Mouse (Mus musculus): ENCODE results near the gene Dscam. TPM values are rescaled to one million over a fixed set of nuclear protein-coding genes. Genes with fewer than 3 reads are reported as not detected.

The Dscam gene
- polyA plus RNA-seq, 1 experiment from 2014 or later: 0.15 TPM

DNA sequence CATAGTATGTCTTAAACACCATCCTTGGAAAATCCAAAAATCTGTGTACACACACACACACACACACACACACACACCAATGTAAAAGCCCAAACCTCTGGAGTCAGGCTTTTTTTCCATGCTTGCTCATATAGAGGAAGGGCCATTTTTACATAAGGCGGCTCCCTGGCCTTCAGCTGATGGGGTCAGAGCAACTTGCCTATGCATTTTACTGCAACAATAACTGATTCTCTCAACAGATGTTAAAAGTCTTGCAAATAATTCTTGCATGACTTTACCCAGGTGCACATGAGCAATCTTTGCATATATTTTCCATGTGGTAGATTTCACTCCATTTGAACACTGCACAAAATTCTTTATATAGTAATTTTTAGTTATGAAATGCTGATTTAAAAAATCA, 2.5 kb downstream of the Dscam start:
- no peak for ATAC-seq

DNA sequence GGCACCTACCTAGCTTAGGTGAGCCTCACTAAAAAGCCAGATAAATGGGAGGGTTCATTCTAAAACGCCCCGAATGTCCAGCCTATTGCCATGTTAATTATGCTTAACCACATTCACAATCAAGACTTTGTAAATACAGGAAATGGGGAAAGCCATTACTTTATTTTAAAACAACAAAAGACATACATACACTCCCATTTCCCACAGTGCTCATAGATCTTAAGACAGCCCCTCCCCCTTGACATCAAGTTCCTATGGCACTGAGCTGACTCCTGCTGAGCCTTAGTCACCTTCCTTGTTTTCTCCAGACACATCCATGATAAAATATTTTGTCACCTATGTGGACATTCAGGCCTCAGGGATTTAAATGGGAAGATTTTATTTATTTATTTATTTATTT, 4.4 kb downstream of the Dscam start:
- 47% methylated on average over 2 of the region's 2 CpGs for WGBS
- peak overlapping the region; percentile 32; the same call in 1 of the 2 replicates for H3K4me3 ChIP-seq (replicated peaks)
- H3K9me3 ChIP-seq: no peaks in the 10 kb centered on the region
- peaks cover 33% of the 10 kb centered on the region for H3K27me3 ChIP-seq (replicated peaks)
- H3K4me2 ChIP-seq (replicated peaks): peak overlapping the region; percentile 83
- no peak overlapping the region for H3K9ac ChIP-seq
- H3K4me1 ChIP-seq (replicated peaks): 0 out of 2 replicates have a peak, but pooled peaks cover 5% of the 10 kb centered on the region
- 0 out of 2 replicates have a peak, but pooled peaks have one; percentile 26 for ATAC-seq
- H3K27ac ChIP-seq: no peak overlapping the region
- no peaks in the 10 kb centered on the region for H3K36me3 ChIP-seq

More for the DNA sequence above, 2.5 kb downstream of the Dscam start:
- Histone ChIP-seq H3K4me2 (replicated peaks) (no peak overlapping the region), H3K27me3 (replicated peaks) (peaks cover 48% of the 10 kb centered on the region), H3K36me3 (no peaks in the 10 kb centered on the region), H3K4me1 (replicated peaks) (0 out of 2 replicates have a peak, but pooled peaks cover 5% of the 10 kb centered on the region), H3K27ac (no peak overlapping the region), H3K4me3 (replicated peaks) (no peak overlapping the region), H3K9me3 (no peaks in the 10 kb centered on the region), H3K9ac (no peak overlapping the region)
- 93% methylated on average over 1 of the region's 1 CpGs for WGBS

DNA sequence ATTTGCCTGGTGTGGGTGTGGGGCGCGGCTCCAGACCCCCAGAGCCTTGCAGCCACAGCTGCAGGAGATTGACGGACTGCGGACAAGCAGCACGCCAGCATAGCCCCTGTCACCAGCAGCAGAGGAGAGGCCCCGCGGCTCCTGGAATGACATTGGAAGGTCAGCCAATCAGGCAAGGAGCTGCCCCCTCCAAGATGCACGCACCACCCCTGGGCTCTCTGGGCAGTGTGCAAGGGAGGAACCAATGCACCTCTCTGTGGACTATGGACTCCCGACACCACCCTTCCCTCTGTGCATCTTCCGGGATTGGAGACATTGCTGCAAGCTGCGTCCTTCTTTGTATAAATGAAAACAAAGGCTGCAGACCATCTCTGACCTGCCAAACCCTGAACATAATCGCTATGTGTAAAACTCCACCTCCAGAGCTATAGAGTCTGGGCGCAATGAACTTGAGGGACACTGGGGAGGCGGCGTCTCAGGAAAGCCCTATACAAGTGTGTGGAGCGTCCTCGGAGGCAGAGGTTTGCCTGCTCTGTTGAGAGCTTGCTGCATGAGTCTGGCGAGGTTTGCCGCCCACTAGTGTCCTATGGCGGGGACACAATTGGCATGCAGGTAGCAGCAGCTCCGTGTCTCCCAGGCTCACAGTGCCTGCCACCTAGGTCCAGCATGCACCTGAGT, 5.0 kb downstream of the Dscam start:
- H3K9ac ChIP-seq: peak overlapping the region; percentile 20
- peaks cover 27% of the 10 kb centered on the region for H3K27me3 ChIP-seq (replicated peaks)
- no peaks in the 10 kb centered on the region for H3K36me3 ChIP-seq
- 0 out of 2 replicates have a peak, but pooled peaks cover 5% of the 10 kb centered on the region for H3K4me1 ChIP-seq (replicated peaks)
- ATAC-seq: peak; percentile 97
- peak overlapping the region; percentile 83 for H3K4me2 ChIP-seq (replicated peaks)
- 1% methylated on average over 21 of the region's 21 CpGs for WGBS
- peak overlapping the region; percentile 44 for H3K27ac ChIP-seq
- H3K9me3 ChIP-seq: no peaks in the 10 kb centered on the region
- H3K4me3 ChIP-seq (replicated peaks): peak overlapping the region; percentile 32

DNA sequence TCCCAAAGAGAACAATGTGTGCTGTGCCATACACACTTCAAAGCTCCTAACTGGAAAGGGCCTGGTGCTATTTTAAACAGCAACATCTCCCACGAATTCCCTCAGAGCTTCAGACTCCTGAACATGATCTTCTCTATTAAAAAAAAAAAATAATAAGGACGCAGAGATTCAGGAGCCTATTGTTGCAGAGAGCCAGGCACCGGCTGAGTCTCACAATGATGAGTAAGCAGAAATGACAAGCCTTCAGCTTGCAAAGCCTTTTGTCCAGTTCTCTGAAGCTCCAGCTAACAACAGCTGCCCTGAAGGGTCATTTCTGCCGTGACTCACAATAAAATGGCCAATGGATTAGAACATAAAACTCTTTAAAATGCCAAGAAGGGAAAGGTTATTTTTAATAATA, 12.3 kb downstream of the Dscam start:
- no peaks in the 10 kb centered on the region for H3K36me3 ChIP-seq
- no peaks in the 10 kb centered on the region for H3K4me1 ChIP-seq (replicated peaks)
- H3K4me2 ChIP-seq (replicated peaks): no peak overlapping the region
- no peak overlapping the region for H3K9ac ChIP-seq
- no peak overlapping the region for H3K4me3 ChIP-seq (replicated peaks)
- no peak for ATAC-seq
- H3K27me3 ChIP-seq (replicated peaks): no peaks in the 10 kb centered on the region
- 70% methylated on average over 4 of the region's 4 CpGs for WGBS
- no peak overlapping the region for H3K27ac ChIP-seq
- H3K9me3 ChIP-seq: no peaks in the 10 kb centered on the region

DNA sequence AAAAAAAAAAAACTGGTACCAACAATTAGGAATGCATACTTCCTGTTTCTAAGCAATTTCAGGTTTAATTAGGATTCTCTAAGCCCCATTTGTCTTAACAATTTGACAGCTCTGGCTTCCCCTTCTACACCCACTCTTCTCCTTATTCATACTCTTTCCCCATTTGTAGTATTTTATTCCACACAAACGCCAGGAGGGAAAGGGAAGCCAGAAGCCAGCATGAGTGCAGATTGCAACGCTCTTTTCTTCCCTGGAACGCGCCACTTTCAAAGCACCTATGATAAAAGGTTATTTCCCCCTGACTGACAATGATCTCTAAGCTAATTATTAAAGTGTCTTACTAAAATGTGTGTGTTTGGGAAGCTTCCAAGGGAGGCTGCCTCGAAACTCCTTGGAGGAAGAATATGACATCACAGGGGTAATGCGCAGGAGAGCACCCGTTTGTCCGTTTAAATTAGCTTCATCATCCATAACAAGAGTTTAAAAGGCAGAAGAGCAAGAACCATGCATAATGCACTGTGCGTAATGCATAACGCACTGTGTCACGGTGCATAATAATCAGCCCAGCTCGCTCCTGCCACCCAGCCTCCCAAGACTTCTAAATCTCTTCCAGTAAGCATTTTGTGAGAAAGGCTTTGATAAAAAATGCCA, 25.9 kb downstream of the Dscam start:
- Histone ChIP-seq H3K9ac (no peak overlapping the region), H3K27ac (no peak overlapping the region), H3K4me3 (replicated peaks) (no peak overlapping the region), H3K9me3 (no peaks in the 10 kb centered on the region), H3K36me3 (no peaks in the 10 kb centered on the region), H3K27me3 (replicated peaks) (no peaks in the 10 kb centered on the region), H3K4me2 (replicated peaks) (no peak overlapping the region), H3K4me1 (replicated peaks) (no peaks in the 10 kb centered on the region)
- WGBS: 67% methylated on average over 12 of the region's 12 CpGs
- no peak for ATAC-seq

DNA sequence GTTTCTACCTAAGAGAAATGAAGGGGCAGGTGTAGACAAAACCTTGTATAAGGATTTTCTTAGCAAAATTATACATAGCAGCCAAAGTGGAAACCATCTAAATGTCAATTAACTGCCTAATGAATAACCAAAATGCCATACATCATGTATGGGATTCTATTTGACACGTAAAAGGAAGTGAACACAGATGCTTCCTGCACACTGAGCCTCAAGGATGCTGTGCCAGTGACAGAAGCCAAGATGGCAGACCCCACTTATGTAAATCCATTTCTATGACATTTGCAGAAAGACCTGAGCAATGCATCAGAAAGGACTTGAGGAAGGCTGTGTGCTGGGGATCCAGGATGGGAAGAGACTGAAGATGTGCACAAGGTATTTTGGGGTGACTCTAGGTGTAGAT, 28.6 kb downstream of the Dscam start:
- Histone ChIP-seq H3K9me3 (no peaks in the 10 kb centered on the region), H3K4me2 (replicated peaks) (no peak overlapping the region)

DNA sequence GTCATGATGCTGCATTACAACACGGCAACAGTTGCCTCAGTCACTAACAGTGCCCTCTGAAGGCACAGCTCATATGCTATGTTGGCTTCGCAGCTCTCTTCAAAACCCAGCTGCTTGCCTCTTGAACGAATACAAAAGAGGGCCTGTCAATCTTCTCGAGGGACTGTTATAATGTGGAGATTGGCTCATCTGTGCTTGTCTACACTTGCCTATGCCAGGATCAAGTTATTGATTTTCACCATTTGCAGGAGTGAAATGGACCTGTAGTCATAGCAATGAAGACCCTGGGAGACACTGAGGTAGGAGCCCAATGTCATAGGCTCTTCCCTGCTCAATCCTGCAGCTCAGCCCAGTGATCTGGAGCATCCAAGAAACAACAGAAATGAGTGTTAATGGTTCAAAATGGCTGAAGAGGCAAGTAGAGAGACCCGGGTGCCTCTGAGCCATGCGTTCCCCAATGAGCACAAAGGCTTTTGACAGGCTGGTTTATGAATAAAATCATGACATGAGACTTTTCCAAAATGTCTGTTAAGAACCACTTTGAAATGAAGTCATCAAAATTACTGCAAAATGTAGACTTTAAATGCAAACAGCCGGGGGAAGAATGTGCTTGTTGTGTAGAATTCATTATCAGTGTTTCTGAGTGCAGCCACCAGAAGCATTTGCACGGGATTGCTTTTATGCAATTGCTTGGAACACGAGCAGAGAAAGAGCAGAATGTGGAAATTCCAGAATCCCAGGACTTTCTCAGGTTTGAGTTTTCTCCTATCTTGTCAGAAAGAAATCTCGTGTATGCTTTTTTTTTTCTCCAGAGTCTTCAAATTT, 35.3 kb downstream of the Dscam start:
- ATAC-seq: no peak
- Histone ChIP-seq H3K4me3 (replicated peaks) (no peak overlapping the region), H3K9ac (no peak overlapping the region), H3K4me1 (replicated peaks) (no peaks in the 10 kb centered on the region), H3K27ac (no peak overlapping the region), H3K36me3 (no peaks in the 10 kb centered on the region), H3K4me2 (replicated peaks) (no peak overlapping the region), H3K9me3 (no peaks in the 10 kb centered on the region), H3K27me3 (replicated peaks) (no peaks in the 10 kb centered on the region)
- 79% methylated on average over 10 of the region's 10 CpGs for WGBS

More for the DNA sequence above, 28.6 kb downstream of the Dscam start:
- Histone ChIP-seq H3K27ac (no peak overlapping the region), H3K4me1 (replicated peaks) (no peaks in the 10 kb centered on the region), H3K9ac (no peak overlapping the region), H3K36me3 (no peaks in the 10 kb centered on the region), H3K27me3 (replicated peaks) (no peaks in the 10 kb centered on the region), H3K4me3 (replicated peaks) (no peak overlapping the region)
- no peak for ATAC-seq
- 84% methylated on average over 1 of the region's 1 CpGs for WGBS

DNA sequence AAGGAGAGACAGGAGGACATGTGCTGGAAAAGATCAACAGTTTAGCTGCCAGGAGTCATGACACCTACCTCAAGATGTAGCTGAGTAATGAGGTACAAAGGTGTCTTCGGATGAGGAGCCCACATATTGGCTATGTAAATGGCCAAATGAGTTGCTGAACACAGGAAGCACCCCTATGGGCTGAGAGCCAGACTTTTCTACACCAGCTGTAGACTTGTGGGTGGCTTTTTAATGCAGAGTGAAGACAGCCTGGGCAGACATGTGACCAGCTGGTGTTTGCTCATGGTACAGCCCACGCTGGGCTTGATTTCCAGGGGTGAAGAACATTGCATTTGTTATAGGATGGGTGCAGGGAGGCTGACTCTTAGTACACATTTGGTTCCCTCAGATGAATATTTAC, 43.3 kb downstream of the Dscam start:
- no peaks in the 10 kb centered on the region for H3K36me3 ChIP-seq
- no peaks in the 10 kb centered on the region for H3K27me3 ChIP-seq (replicated peaks)
- no peaks in the 10 kb centered on the region for H3K9me3 ChIP-seq
- H3K27ac ChIP-seq: no peak overlapping the region
- H3K4me1 ChIP-seq (replicated peaks): no peaks in the 10 kb centered on the region
- no peak overlapping the region for H3K4me3 ChIP-seq (replicated peaks)
- ATAC-seq: no peak
- no peak overlapping the region for H3K4me2 ChIP-seq (replicated peaks)
- WGBS: 61% methylated on average over 2 of the region's 2 CpGs
- H3K9ac ChIP-seq: no peak overlapping the region

DNA sequence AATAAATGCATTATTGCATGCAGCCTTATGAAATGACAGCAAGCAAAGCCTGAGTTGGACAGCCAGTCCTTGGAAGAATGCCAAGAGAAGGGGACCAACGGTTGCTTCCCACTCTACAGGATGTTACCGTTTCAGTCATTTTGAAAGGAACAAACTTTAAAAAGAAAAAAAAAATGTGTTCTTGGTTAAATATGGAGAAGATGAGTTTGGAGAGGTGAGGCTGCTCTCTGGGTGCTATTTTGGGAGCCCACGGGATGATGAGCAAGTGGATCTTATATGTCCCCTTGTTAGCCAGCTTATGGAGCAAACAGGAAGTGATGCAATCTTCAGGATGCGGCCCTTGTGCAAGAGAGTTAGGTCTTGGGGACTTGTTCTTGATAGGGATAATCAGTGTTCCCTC, 60.5 kb downstream of the Dscam start:
- Histone ChIP-seq H3K9ac (no peak overlapping the region), H3K27ac (no peak overlapping the region), H3K4me2 (replicated peaks) (no peak overlapping the region), H3K4me3 (replicated peaks) (no peak overlapping the region), H3K9me3 (no peaks in the 10 kb centered on the region), H3K36me3 (no peaks in the 10 kb centered on the region), H3K4me1 (replicated peaks) (no peaks in the 10 kb centered on the region), H3K27me3 (replicated peaks) (no peaks in the 10 kb centered on the region)
- ATAC-seq: no peak
- 70% methylated on average over 4 of the region's 4 CpGs for WGBS

DNA sequence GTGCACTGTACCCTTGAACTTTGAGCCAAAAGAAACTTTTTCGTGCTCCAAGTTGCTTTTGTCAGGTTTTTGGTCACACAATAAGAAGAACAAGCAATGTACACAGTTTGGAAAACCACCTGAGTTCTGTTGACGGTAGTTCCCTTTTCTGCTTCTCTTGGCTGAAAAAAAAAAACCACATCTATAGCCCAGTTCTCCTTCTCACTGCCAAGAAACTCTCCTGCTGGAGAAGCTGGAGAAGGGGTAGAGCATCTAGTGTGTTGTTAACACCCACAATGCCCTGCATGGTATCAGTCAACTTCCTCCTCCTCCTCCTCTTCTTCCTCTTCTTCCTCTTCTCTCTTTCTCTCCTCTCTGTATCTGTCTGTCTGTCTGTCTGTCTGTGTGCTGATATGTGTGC, 65.3 kb downstream of the Dscam start:
- Histone ChIP-seq H3K4me3 (replicated peaks) (no peak overlapping the region), H3K9ac (no peak overlapping the region), H3K4me2 (replicated peaks) (no peak overlapping the region), H3K27me3 (replicated peaks) (no peaks in the 10 kb centered on the region), H3K36me3 (no peaks in the 10 kb centered on the region), H3K27ac (no peak overlapping the region), H3K9me3 (no peaks in the 10 kb centered on the region), H3K4me1 (replicated peaks) (no peaks in the 10 kb centered on the region)
- no peak for ATAC-seq
- 80% methylated on average over 2 of the region's 2 CpGs for WGBS

DNA sequence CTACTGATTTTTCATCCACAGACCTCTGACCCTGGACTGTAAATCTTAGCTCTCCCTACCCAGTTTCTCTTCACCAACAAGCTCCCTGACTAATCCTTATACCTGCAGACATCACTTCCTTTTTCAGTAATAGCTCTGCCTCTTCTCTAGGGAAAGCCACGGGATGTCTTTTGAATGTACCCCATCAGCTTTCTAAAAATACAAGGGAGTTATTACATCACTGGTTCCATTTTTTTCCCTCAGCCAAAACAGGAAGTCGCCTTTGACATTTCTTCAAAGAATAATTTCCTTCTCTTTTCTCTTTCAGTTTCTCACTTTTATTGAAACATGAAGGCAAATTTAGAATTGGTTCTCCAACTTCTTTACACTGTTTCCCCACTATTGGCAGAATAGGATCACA, 67.5 kb downstream of the Dscam start:
- H3K27me3 ChIP-seq (replicated peaks): no peaks in the 10 kb centered on the region
- H3K27ac ChIP-seq: no peak overlapping the region
- ATAC-seq: no peak
- H3K4me3 ChIP-seq (replicated peaks): no peak overlapping the region
- H3K4me2 ChIP-seq (replicated peaks): no peak overlapping the region
- H3K9me3 ChIP-seq: no peaks in the 10 kb centered on the region
- H3K4me1 ChIP-seq (replicated peaks): no peaks in the 10 kb centered on the region
- WGBS: 64% methylated on average over 2 of the region's 2 CpGs
- H3K36me3 ChIP-seq: no peaks in the 10 kb centered on the region
- H3K9ac ChIP-seq: no peak overlapping the region

DNA sequence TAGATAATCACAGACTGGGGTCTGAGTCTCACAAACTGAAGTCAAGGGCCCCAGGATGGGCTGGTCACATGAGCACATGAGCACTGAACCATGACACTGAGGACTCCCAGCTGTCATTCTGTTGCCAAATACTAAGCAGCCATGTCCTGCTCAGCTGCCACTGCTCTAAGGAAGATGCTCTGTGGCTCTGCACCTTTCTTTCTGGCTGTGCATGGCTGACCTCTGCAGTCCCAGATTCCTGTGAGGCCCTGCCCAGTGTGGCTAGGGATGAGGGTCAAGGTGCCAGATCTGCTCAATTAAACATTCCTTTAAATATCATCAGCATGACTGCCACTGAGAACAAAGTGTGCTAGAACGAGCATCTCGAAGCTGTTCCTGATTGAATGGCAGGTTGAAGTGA, 70.5 kb downstream of the Dscam start:
- Histone ChIP-seq H3K4me1 (replicated peaks) (no peaks in the 10 kb centered on the region), H3K27me3 (replicated peaks) (no peaks in the 10 kb centered on the region), H3K9me3 (no peaks in the 10 kb centered on the region), H3K9ac (no peak overlapping the region), H3K36me3 (no peaks in the 10 kb centered on the region), H3K4me2 (replicated peaks) (no peak overlapping the region), H3K27ac (no peak overlapping the region), H3K4me3 (replicated peaks) (no peak overlapping the region)
- no peak for ATAC-seq
- WGBS: 70% methylated on average over 2 of the region's 2 CpGs
